In genomic region chr17:8597790-8598189, GRCm38 (mm10) we compare ENCODE assay signal across 8 mouse cellular contexts. TPM values are rescaled to one million over a fixed set of nuclear protein-coding genes. Genes with fewer than 3 reads are reported as not detected.
DNase-seq lines count a peak whose midpoint lies in the region; ATAC-seq and TF ChIP-seq lines count a peak whose summit lies in the region.

No protein-coding gene starts in this region.

- no peaks in the 10 kb centered on the region for H3K4me1 ChIP-seq in intestine, postnatal 0 days (replicated peaks; ENCODE audit: control insufficient read depth, insufficient read depth, low read length)
- no peaks in the 10 kb centered on the region for H3K4me1 ChIP-seq in stomach, embryonic 14.5 days (ENCODE audit: control insufficient read depth, insufficient read depth, low read length)

- peak; percentile 33 to 53 for DNase-seq in urinary bladder, postnatal 36 days (ENCODE audit: low spot score in 2 of 2)
- no peak for DNase-seq in urinary bladder, postnatal 10 days (ENCODE audit: low spot score)
- DNase-seq in cerebellum, postnatal 14 days = peak; percentile 84
- DNase-seq in frontal cortex, postnatal 25 days (ENCODE audit: low spot score in 2 of 2) = peak; percentile 58 to 60
- peak; percentile 79 to 81 for DNase-seq in left cerebral cortex, postnatal 14 days (ENCODE audit: low spot score in 2 of 2)

- H3K4me3 ChIP-seq in intestine, postnatal 0 days (ENCODE audit: low read depth, low read length) = no peak overlapping the region
- H3K4me3 ChIP-seq in stomach, embryonic 14.5 days (ENCODE audit: low read depth, low read length) = no peak overlapping the region

- H3K9ac ChIP-seq in intestine, postnatal 0 days (ENCODE audit: low read depth, low read length) = no peak overlapping the region
- H3K9ac ChIP-seq in stomach, embryonic 14.5 days (replicated peaks; ENCODE audit: low read depth, low read length) = no peak overlapping the region

- TF ChIP-seq CTCF in intestine, postnatal 0 days (IDR thresholded peaks at IDR 0.05; ENCODE audit: low read depth) = peak; percentile 92

- no peaks in the 10 kb centered on the region for H3K36me3 ChIP-seq in intestine, postnatal 0 days (ENCODE audit: control insufficient read depth, insufficient read depth)
- no peaks in the 10 kb centered on the region for H3K36me3 ChIP-seq in stomach, embryonic 14.5 days (ENCODE audit: control insufficient read depth, insufficient read depth, low read length)

- WGBS in intestine, postnatal 0 days = 10% methylated on average over 7 of the region's 7 CpGs
- WGBS in stomach, embryonic 14.5 days = 9% methylated on average over 7 of the region's 7 CpGs

- H3K4me2 ChIP-seq in intestine, postnatal 0 days (replicated peaks; ENCODE audit: low read depth) = no peak overlapping the region
- H3K4me2 ChIP-seq in stomach, embryonic 14.5 days (replicated peaks; ENCODE audit: low read depth, low read length) = no peak overlapping the region

- no peak for ATAC-seq in intestine, postnatal 0 days
- ATAC-seq in monocyte, adult 5-6 weeks (replicated peaks; ENCODE audit: insufficient number of reproducible peaks, low FRiP score, low TSS enrichment, poor library complexity, severe bottlenecking) = 0 out of 2 replicates have a peak, but pooled peaks have one; percentile 66
- ATAC-seq in stomach, embryonic 14.5 days (ENCODE audit: insufficient number of reproducible peaks, insufficient read depth, low FRiP score, low read depth) = peak; percentile 63; the same call in 1 of the 2 replicates

- H3K27me3 ChIP-seq in intestine, postnatal 0 days (replicated peaks; ENCODE audit: control insufficient read depth, insufficient read depth, low read length) = 0 out of 2 replicates have a peak, but pooled peaks cover 3% of the 10 kb centered on the region
- no peaks in the 10 kb centered on the region for H3K27me3 ChIP-seq in stomach, embryonic 14.5 days (ENCODE audit: control insufficient read depth, insufficient read depth, low read length)

- H3K27ac ChIP-seq in intestine, postnatal 0 days (ENCODE audit: low read depth, low read length) = no peak overlapping the region
- H3K27ac ChIP-seq in stomach, embryonic 14.5 days (ENCODE audit: low read length) = no peak overlapping the region

- H3K9me3 ChIP-seq in intestine, postnatal 0 days (ENCODE audit: control insufficient read depth) = no peaks in the 10 kb centered on the region
- no peaks in the 10 kb centered on the region for H3K9me3 ChIP-seq in stomach, embryonic 14.5 days (ENCODE audit: control insufficient read depth, low read depth, low read length)

- intact Hi-C loops in left cerebral cortex, postnatal 14 days (cut with DNase I) = loop anchor here (5.0 to 10.0 kb wide), 2 partner anchors 210 to 333 kb away; no protein-coding TSS in a partner anchor

RNA-seq across cellular contexts. Expression of gene Gm17087, which starts 31.0 kb away (rescaled TPM):
- polyA plus RNA-seq in intestine, postnatal 0 days (2015; fragmentation: Nextera tagmentation; extraction: Ambion mirVana) = not detected in 2 replicates
- total RNA-seq in left cerebral cortex, postnatal 14 days (2021) = not detected
- not detected in 3 replicates for total RNA-seq in monocyte, adult 5-6 weeks (2017)
- not detected in 2 replicates for polyA plus RNA-seq in stomach, embryonic 14.5 days (2014; fragmentation: Nextera tagmentation; extraction: Ambion mirVana)
